22 mouse cellular contexts compared by ENCODE assay signal in the genomic region with DNA sequence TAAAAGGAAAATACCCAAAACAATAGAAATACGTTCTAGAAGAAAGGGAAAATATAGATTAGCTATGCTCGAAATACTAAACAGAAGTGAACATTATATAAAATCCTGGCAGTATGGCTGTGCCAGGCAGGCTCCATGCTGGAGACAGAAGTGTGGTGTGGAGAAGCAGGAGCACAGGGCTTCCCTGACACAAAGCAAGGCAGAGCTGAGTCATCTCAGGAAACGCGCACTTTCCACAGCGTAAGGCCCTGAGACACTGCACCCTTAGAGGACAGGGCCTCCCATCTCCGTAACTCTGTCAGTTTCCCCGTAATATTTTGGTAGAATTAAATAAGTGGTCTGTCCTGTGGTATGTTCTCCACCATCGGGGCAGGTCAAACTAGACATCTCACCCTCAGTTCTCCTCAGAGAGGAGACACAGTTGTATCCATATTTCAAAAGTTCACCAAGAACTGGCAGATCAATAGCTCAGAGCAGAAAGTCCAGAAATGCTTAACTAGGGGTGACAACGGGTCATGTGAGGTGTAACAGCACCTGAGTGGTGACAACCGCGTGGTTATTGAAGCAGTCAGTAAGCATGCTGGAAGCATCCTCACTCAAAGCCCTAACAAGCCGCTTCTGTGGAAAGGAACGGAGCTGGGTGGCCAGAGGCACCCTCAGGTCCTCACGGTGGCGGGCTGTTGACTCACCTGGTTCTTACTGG. TPM values are rescaled to one million over a fixed set of nuclear protein-coding genes. Genes with fewer than 3 reads are reported as not detected.
DNase-seq lines count a peak whose midpoint lies in the region; ATAC-seq and TF ChIP-seq lines count a peak whose summit lies in the region.
"Had no signal": no experiment of that assay in that cellular context is flagged by ENCODE, and none has a peak within 500 bp of the region (broad histone marks: within the 10 kb centered on the region; RNA-seq: fewer than 3 reads in every experiment).

No protein-coding gene starts in this region.

- no peak overlapping the region for H3K9ac ChIP-seq in forebrain, embryonic 11.5 days (ENCODE audit: low read length)
- H3K9ac ChIP-seq in liver, embryonic 12.5 days: no peak overlapping the region
- H3K9ac ChIP-seq: embryonic facial prominence, embryonic 15.5 days; forebrain, embryonic 13.5 days; forebrain, postnatal 0 days; hindbrain, embryonic 15.5 days had no signal

- no peak overlapping the region for H3K4me2 ChIP-seq in forebrain, embryonic 11.5 days (ENCODE audit: low read depth, low read length, severe bottlenecking)
- H3K4me2 ChIP-seq in liver, embryonic 12.5 days: no peak overlapping the region
- H3K4me2 ChIP-seq: embryonic facial prominence, embryonic 15.5 days; forebrain, embryonic 13.5 days; hindbrain, embryonic 15.5 days had no signal

- H3K4me1 ChIP-seq in forebrain, embryonic 11.5 days (replicated peaks; ENCODE audit: control insufficient read depth, insufficient read depth, low read length): no peaks in the 10 kb centered on the region
- H3K4me1 ChIP-seq in forebrain, embryonic 10.5 days: no peaks in the 10 kb centered on the region
- no peaks in the 10 kb centered on the region for H3K4me1 ChIP-seq in kidney, adult 2 months (ENCODE audit: control insufficient read depth, insufficient read depth, low read length)
- no peaks in the 10 kb centered on the region for H3K4me1 ChIP-seq in liver, embryonic 12.5 days
- H3K4me1 ChIP-seq: embryonic facial prominence, embryonic 15.5 days; forebrain, embryonic 13.5 days; hindbrain, embryonic 10.5 days; hindbrain, embryonic 15.5 days had no signal

- no peaks in the 10 kb centered on the region for H3K9me3 ChIP-seq in forebrain, embryonic 11.5 days (ENCODE audit: control insufficient read depth, low read length)
- H3K9me3 ChIP-seq in forebrain, embryonic 10.5 days: no peaks in the 10 kb centered on the region
- H3K9me3 ChIP-seq in liver, embryonic 12.5 days (replicated peaks): no peaks in the 10 kb centered on the region
- H3K9me3 ChIP-seq: embryonic facial prominence, embryonic 15.5 days; forebrain, embryonic 13.5 days; G1E; heart, embryonic 10.5 days; hindbrain, embryonic 10.5 days; hindbrain, embryonic 15.5 days had no signal

- H3K36me3 ChIP-seq in forebrain, embryonic 11.5 days (ENCODE audit: control insufficient read depth, insufficient read depth, low read length): no peaks in the 10 kb centered on the region
- peaks cover 54% of the 10 kb centered on the region for H3K36me3 ChIP-seq in forebrain, embryonic 10.5 days (replicated peaks)
- no peaks in the 10 kb centered on the region for H3K36me3 ChIP-seq in kidney, adult 2 months (ENCODE audit: control insufficient read depth, insufficient read depth, low read length)
- peaks cover 51% of the 10 kb centered on the region for H3K36me3 ChIP-seq in liver, embryonic 12.5 days

- H3K4me3 ChIP-seq in forebrain, embryonic 11.5 days (ENCODE audit: low read depth, low read length): no peak overlapping the region
- no peak overlapping the region for H3K4me3 ChIP-seq in forebrain, embryonic 10.5 days
- no peak overlapping the region for H3K4me3 ChIP-seq in kidney, adult 2 months (ENCODE audit: insufficient read depth, low read depth, low read length)
- H3K4me3 ChIP-seq in liver, embryonic 12.5 days: no peak overlapping the region
- H3K4me3 ChIP-seq: embryonic facial prominence, embryonic 15.5 days; forebrain, embryonic 13.5 days; heart, embryonic 10.5 days; hindbrain, embryonic 10.5 days; hindbrain, embryonic 15.5 days had no signal

- no peaks in the 10 kb centered on the region for H3K27me3 ChIP-seq in forebrain, embryonic 11.5 days (ENCODE audit: control insufficient read depth, insufficient read depth, low read length)
- H3K27me3 ChIP-seq in forebrain, embryonic 10.5 days (ENCODE audit: poor library complexity, severe bottlenecking): no peaks in the 10 kb centered on the region
- H3K27me3 ChIP-seq in kidney, adult 2 months (replicated peaks; ENCODE audit: control insufficient read depth, insufficient read depth, low read length): no peaks in the 10 kb centered on the region
- no peaks in the 10 kb centered on the region for H3K27me3 ChIP-seq in liver, embryonic 12.5 days (replicated peaks)
- H3K27me3 ChIP-seq: embryonic facial prominence, embryonic 15.5 days; forebrain, embryonic 13.5 days; hindbrain, embryonic 15.5 days had no signal

- DNase-seq in forebrain, embryonic 11.5 days (ENCODE audit: low spot score): peak; percentile 41
- DNase-seq in forebrain, embryonic 10.5 days (ENCODE audit: extremely low spot score, low spot score): no peak
- peak; percentile 42 for DNase-seq in kidney, adult 2 months
- DNase-seq in kidney, adult 18-20 months: no peak
- no peak for DNase-seq in liver
- DNase-seq: adrenal gland, postnatal 10 days; B cell, adult 2 months; cerebellum, adult 11 months; cerebellum, adult 8-10 months; cerebellum, postnatal 14 days; embryo, embryonic 11 days; forebrain, postnatal 0 days; gastrocnemius, postnatal 36 days had no signal

- no peak for TF ChIP-seq CTCF in kidney, adult 2 months (conservative IDR thresholded peaks at IDR 0.05; ENCODE audit: insufficient read depth, insufficient read length, low read depth, low read length)

- TF ChIP-seq POLR2A in kidney, adult 2 months (IDR thresholded peaks at IDR 0.05; ENCODE audit: low read depth, low read length): no peak

- H3K27ac ChIP-seq in forebrain, embryonic 11.5 days (ENCODE audit: low read depth, low read length): no peak overlapping the region
- no peak overlapping the region for H3K27ac ChIP-seq in forebrain, embryonic 10.5 days
- H3K27ac ChIP-seq in kidney, adult 2 months (ENCODE audit: insufficient read depth, low read depth, low read length): no peak overlapping the region
- no peak overlapping the region for H3K27ac ChIP-seq in liver, embryonic 12.5 days
- H3K27ac ChIP-seq: embryonic facial prominence, embryonic 15.5 days; forebrain, embryonic 13.5 days; heart, embryonic 10.5 days; hindbrain, embryonic 10.5 days; hindbrain, embryonic 15.5 days had no signal

- 93% methylated on average over 15 of the region's 15 CpGs for WGBS in forebrain, embryonic 11.5 days
- WGBS in forebrain, embryonic 10.5 days: 94% methylated on average over 15 of the region's 15 CpGs
- 85% methylated on average over 15 of the region's 15 CpGs for WGBS in kidney, adult 2 months
- 84% methylated on average over 15 of the region's 15 CpGs for WGBS in liver, embryonic 12.5 days (ENCODE audit: insufficient replicate concordance)

- no peak for ATAC-seq in forebrain, embryonic 11.5 days (replicated peaks; ENCODE audit: low FRiP score)
- 0 out of 2 replicates have a peak, but pooled peaks have one; percentile 5 for ATAC-seq in liver, embryonic 12.5 days
- no peak for ATAC-seq in activated CD4-positive, CD25-positive, alpha-beta regulatory T cell, adult 4 months
- ATAC-seq: CD4-positive, CD25-positive, alpha-beta regulatory T cell, adult 4 months; forebrain, embryonic 13.5 days; forebrain, postnatal 0 days had no signal

RNA-seq across cellular contexts. Expression of gene St8sia1, which starts 48.4 kb away (rescaled TPM):
- polyA plus RNA-seq in forebrain, embryonic 11.5 days (2014; fragmentation: Nextera tagmentation; extraction: Ambion mirVana): 2.4 and 3.1 TPM in 2 replicates
- 2.3 and 2.6 TPM in 2 replicates for polyA plus RNA-seq in forebrain, embryonic 10.5 days (2016; fragmentation: Nextera tagmentation; extraction: Ambion mirVana)
- 13.2 and 14.3 TPM in 2 replicates for polyA plus RNA-seq in kidney, adult 2 months (2012; rRNA removed)
- polyA plus RNA-seq in liver, embryonic 12.5 days (2016; fragmentation: Nextera tagmentation; extraction: Ambion mirVana): 0.67 TPM in 2 replicates
- polyA plus RNA-seq in activated CD4-positive, CD25-positive, alpha-beta regulatory T cell, adult 4 months (2017; shearing (Covaris generic)): 10 to 100 TPM; 10.6 to 11.5 TPM
- polyA plus RNA-seq: G1E had no signal

Comparison
In these comparisons a context has a peak if more than half of its experiments do, and no peak if none do; other contexts are left out.
1. DNase-seq: peak in forebrain, embryonic 11.5 days (single experiment) and kidney, adult 2 months (single experiment); none in forebrain, embryonic 10.5 days (single experiment), kidney, adult 18-20 months (single experiment) and liver (single experiment).